Mouse (Mus musculus) cerebellum, adult 9-11 months (tissue): ENCODE measurements around the gene Myo9b.
A peak's percentile ranks its signal among the peaks of the same experiment; 100 is the strongest.

ENCODE experiments used
- DNase-seq: peaks from one replicate; pipeline ENCODE4 v3.0.0; 2022

Gene Myo9b

GRCm38 (mm10) chr8:71391696-71392095, 119.2 kb downstream of the Myo9b start:
- peak; percentile 1 for DNase-seq

GRCm38 (mm10) chr8:71392391-71392790, 119.9 kb downstream of the Myo9b start:
- peak; percentile 11 for DNase-seq

GRCm38 (mm10) chr8:71392871-71393270, 120.4 kb downstream of the Myo9b start:
- peak; percentile 34 for DNase-seq

- DNase-seq, result peak; percentile 53
These were observed 122.0 kb downstream of the Myo9b start for GRCm38 (mm10) chr8:71394481-71394880.

- DNase-seq, result no peak
These were observed 122.6 kb downstream of the Myo9b start for GRCm38 (mm10) chr8:71395071-71395470.

- DNase-seq, result peak; percentile 61
These were observed 123.1 kb downstream of the Myo9b start, which contains the start of gene Ushbp1 for GRCm38 (mm10) chr8:71395629-71396028. TSS of gene Ushbp1 (minus strand) at chr8:71395802.

GRCm38 (mm10) chr8:71396639-71397305, 124.3 kb downstream of the Myo9b start, which contains the start of gene Babam1:
TSS of gene Babam1 (plus strand) at chr8:71396861.
- DNase-seq, result peak; percentile 98

- peak; percentile 62 for DNase-seq
These were observed 125.2 kb downstream of the Myo9b start for GRCm38 (mm10) chr8:71397701-71398100.

GRCm38 (mm10) chr8:71400826-71401225, 128.3 kb downstream of the Myo9b start:
- DNase-seq, result peak; percentile 8

- peak; percentile 15 for DNase-seq
These were observed 128.9 kb downstream of the Myo9b start for GRCm38 (mm10) chr8:71401454-71401853.

GRCm38 (mm10) chr8:71402446-71402964, 130.0 kb downstream of the Myo9b start:
- DNase-seq, result peak; percentile 25

- DNase-seq, result peak; percentile 7
These were observed 130.8 kb downstream of the Myo9b start for GRCm38 (mm10) chr8:71403107-71403885.

- peak; percentile 30 for DNase-seq
These were observed 131.5 kb downstream of the Myo9b start for GRCm38 (mm10) chr8:71404011-71404410.

- peak; percentile 32 for DNase-seq
These were observed 132.4 kb downstream of the Myo9b start for GRCm38 (mm10) chr8:71404951-71405351.

GRCm38 (mm10) chr8:71405401-71406098, 133.0 kb downstream of the Myo9b start, which contains the start of gene Ankle1:
TSS of gene Ankle1 (plus strand) at chr8:71406010.
- DNase-seq, result peak; percentile 93

- peak; percentile 55 for DNase-seq
These were observed 133.8 kb downstream of the Myo9b start for GRCm38 (mm10) chr8:71406099-71407015.

- peak; percentile 23 for DNase-seq
These were observed 134.9 kb downstream of the Myo9b start for GRCm38 (mm10) chr8:71407441-71407840.

- no peak for DNase-seq
These were observed 135.7 kb downstream of the Myo9b start for GRCm38 (mm10) chr8:71408231-71408630.
